Mouse (Mus musculus): ENCODE results near the gene Cops8. TPM values are rescaled to one million over a fixed set of nuclear protein-coding genes. Genes with fewer than 3 reads are reported as not detected.
A peak's percentile ranks its signal among the peaks of the same experiment; 100 is the strongest.

Cops8 gene
- polyA plus RNA-seq, 1 experiment from 2014 or later, result 126 TPM

DNA sequence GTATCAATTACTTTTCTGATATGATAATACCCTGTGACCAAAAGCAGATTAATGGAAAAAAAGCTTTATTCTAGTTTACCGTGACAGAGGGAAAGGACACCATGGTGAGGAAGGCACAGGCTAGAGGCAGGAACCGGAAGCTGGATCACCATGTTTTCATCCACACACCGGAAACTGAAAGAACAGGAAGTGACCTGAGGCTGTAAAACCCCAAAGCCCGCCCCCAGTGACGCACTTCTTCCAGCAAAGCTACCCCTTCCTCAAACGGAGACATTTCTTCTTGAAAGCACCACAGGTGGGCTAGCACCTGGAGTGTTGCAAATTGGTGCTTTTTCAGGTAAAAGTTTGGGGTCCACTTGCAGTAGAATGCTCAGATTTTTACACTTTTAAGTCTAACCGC, 20.1 kb upstream of the Cops8 start:
- Histone ChIP-seq H3K4me3 (ENCODE audit: low read depth, low read length) (no peak overlapping the region), H3K9me3 (ENCODE audit: control insufficient read depth, low read length) (no peaks in the 10 kb centered on the region), H3K36me3 (ENCODE audit: control insufficient read depth, insufficient read depth, low read length) (no peaks in the 10 kb centered on the region), H3K27ac (ENCODE audit: low read depth, low read length) (no peak overlapping the region), H3K27me3 (replicated peaks; ENCODE audit: control insufficient read depth, insufficient read depth, low read length) (no peaks in the 10 kb centered on the region), H3K4me1 (replicated peaks; ENCODE audit: control insufficient read depth, insufficient read depth, low read length) (no peaks in the 10 kb centered on the region), H3K9ac (ENCODE audit: low read depth, low read length) (no peak overlapping the region), H3K4me2 (no peak overlapping the region)
- 64% methylated on average over 7 of the region's 7 CpGs for WGBS
- ATAC-seq (replicated peaks; ENCODE audit: low FRiP score) (no peak), DNase-seq (ENCODE audit: low spot score) (no peak)

DNA sequence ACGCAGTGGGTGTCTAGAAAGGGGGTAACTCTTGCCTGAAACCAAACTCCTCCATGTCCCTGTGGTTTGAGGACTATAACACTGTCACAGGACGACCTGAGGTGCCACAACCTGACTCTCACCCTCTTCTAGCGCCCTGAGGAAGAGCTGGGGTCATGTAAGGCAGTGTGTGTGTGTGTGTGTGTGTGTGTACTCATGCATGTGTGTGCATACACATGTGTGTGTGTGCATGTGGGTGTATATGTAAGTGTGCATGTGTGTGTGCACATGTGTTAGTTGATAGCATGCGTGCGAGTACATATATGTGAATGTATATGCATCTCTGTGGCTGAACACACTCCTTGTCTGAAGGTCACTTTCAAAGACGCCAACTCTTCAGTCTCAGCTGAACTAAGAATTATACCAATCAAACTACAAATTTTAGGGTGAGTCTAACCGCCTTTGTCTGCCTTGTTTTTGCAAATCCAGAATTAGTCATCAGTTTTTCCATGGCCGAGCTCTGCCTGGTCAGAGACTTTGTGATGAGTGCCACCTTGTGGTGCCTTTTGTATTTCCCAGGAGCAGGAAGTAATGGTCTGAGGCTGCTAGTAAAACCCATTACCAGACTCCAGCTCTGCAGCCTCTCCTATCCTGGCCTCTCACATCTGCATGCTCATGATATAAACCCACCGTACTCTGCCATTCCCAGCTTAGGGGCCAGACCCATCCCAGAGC, 14.6 kb upstream of the Cops8 start:
- no peaks in the 10 kb centered on the region for H3K27me3 ChIP-seq (replicated peaks; ENCODE audit: control insufficient read depth, insufficient read depth, low read length)
- no peak overlapping the region for H3K9ac ChIP-seq (ENCODE audit: low read depth, low read length)
- DNase-seq (ENCODE audit: low spot score) (peak; percentile 53), ATAC-seq (replicated peaks; ENCODE audit: low FRiP score) (no peak)
- 57% methylated on average over 9 of the region's 9 CpGs for WGBS
- H3K27ac ChIP-seq (ENCODE audit: low read depth, low read length), result no peak overlapping the region
- H3K4me2 ChIP-seq, result no peak overlapping the region
- no peak overlapping the region for H3K4me3 ChIP-seq (ENCODE audit: low read depth, low read length)
- H3K36me3 ChIP-seq (ENCODE audit: control insufficient read depth, insufficient read depth, low read length), result no peaks in the 10 kb centered on the region
- no peaks in the 10 kb centered on the region; the same call in 1 of the 2 replicates for H3K4me1 ChIP-seq (replicated peaks; ENCODE audit: control insufficient read depth, insufficient read depth, low read length)
- H3K9me3 ChIP-seq (ENCODE audit: control insufficient read depth, low read length), result no peaks in the 10 kb centered on the region

DNA sequence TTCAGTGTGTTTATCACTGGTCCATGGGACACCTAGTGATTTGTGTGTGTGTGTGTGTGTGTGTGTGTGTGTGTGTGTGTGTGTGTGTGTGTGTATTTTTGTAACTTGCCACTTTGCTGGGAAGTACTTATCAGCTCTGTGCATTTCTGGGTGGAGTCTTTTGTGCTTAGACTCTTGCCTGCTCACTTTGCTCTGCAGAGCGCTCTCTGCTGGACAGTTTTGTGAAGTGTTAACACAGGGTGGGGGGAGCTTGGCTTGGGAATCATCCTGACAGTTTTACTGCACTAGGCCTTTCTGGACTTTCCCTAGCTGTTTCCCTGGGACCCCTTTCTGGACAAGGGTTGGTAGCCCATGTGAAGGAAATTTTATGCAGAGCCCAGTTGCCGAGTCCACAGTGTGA, 12.0 kb upstream of the Cops8 start:
- ATAC-seq (replicated peaks; ENCODE audit: low FRiP score) (peak; percentile 79), DNase-seq (ENCODE audit: low spot score) (peak; percentile 49)
- no peaks in the 10 kb centered on the region for H3K9me3 ChIP-seq (ENCODE audit: control insufficient read depth, low read length)
- no peak overlapping the region for H3K9ac ChIP-seq (ENCODE audit: low read depth, low read length)
- WGBS, result 46% methylated on average over 2 of the region's 2 CpGs
- H3K4me3 ChIP-seq (ENCODE audit: low read depth, low read length), result no peak overlapping the region
- H3K4me1 ChIP-seq (replicated peaks; ENCODE audit: control insufficient read depth, insufficient read depth, low read length), result no peaks in the 10 kb centered on the region; the same call in 1 of the 2 replicates
- H3K4me2 ChIP-seq, result no peak overlapping the region
- H3K36me3 ChIP-seq (ENCODE audit: control insufficient read depth, insufficient read depth, low read length), result no peaks in the 10 kb centered on the region
- no peak overlapping the region for H3K27ac ChIP-seq (ENCODE audit: low read depth, low read length)
- no peaks in the 10 kb centered on the region for H3K27me3 ChIP-seq (replicated peaks; ENCODE audit: control insufficient read depth, insufficient read depth, low read length)

DNA sequence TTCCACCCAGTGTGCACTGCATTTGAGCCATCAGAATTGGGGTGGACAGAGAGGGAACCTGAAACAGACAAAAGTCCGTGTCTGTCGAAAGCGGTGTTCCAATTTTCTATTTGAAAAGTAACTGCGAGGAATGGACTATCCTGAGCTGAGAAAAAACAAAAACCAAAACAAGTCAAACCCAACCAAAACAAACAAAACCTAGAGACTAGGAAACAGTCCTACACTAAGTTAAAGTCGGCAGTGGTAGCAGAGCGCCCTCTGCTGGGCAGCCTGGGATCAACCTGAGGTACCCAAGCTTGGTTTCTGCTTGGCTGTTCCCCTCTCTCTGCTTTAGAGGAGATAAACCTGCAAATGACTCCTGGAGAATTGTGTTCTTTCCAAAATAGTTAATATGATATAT, 10.0 kb upstream of the Cops8 start:
- H3K4me2 ChIP-seq, result no peak overlapping the region
- no peak overlapping the region for H3K27ac ChIP-seq (ENCODE audit: low read depth, low read length)
- no peaks in the 10 kb centered on the region for H3K9me3 ChIP-seq (ENCODE audit: control insufficient read depth, low read length)
- DNase-seq (ENCODE audit: low spot score) (peak; percentile 64), ATAC-seq (replicated peaks; ENCODE audit: low FRiP score) (no peak)
- no peaks in the 10 kb centered on the region for H3K36me3 ChIP-seq (ENCODE audit: control insufficient read depth, insufficient read depth, low read length)
- no peaks in the 10 kb centered on the region; the same call in 1 of the 2 replicates for H3K4me1 ChIP-seq (replicated peaks; ENCODE audit: control insufficient read depth, insufficient read depth, low read length)
- 18% methylated on average over 6 of the region's 6 CpGs for WGBS
- H3K9ac ChIP-seq (ENCODE audit: low read depth, low read length), result no peak overlapping the region
- H3K4me3 ChIP-seq (ENCODE audit: low read depth, low read length), result no peak overlapping the region
- no peaks in the 10 kb centered on the region for H3K27me3 ChIP-seq (replicated peaks; ENCODE audit: control insufficient read depth, insufficient read depth, low read length)

DNA sequence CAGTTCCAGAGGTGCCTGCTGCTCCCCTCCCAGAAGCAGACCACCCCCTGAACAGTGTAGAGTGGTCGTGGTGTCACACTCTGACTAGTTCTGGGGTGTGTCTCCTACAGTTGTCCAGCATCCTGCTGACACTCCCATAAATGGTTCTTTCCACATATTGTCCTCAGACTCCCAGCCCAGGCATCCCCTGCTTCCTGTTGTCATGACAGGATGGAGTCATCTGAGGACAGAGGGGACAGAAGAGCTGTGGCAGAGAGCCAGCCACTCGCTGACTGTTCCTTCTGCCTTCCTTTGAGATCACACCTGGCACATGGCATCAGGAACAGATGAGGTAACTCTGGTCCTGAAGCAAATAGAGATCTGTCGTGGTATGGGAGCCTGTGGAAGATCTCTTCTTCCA, 3.6 kb upstream of the Cops8 start:
- no peaks in the 10 kb centered on the region for H3K9me3 ChIP-seq (ENCODE audit: control insufficient read depth, low read length)
- H3K4me1 ChIP-seq (replicated peaks; ENCODE audit: control insufficient read depth, insufficient read depth, low read length), result peaks cover 2% of the 10 kb centered on the region; the same call in 1 of the 2 replicates
- DNase-seq (ENCODE audit: low spot score) (no peak), ATAC-seq (replicated peaks; ENCODE audit: low FRiP score) (no peak)
- H3K9ac ChIP-seq (ENCODE audit: low read depth, low read length), result no peak overlapping the region
- WGBS, result 40% methylated on average over 3 of the region's 3 CpGs
- H3K4me2 ChIP-seq, result no peak overlapping the region
- H3K27me3 ChIP-seq (replicated peaks; ENCODE audit: control insufficient read depth, insufficient read depth, low read length), result no peaks in the 10 kb centered on the region
- no peak overlapping the region for H3K4me3 ChIP-seq (ENCODE audit: low read depth, low read length)
- H3K27ac ChIP-seq (ENCODE audit: low read depth, low read length), result no peak overlapping the region
- H3K36me3 ChIP-seq (ENCODE audit: control insufficient read depth, insufficient read depth, low read length), result no peaks in the 10 kb centered on the region

DNA sequence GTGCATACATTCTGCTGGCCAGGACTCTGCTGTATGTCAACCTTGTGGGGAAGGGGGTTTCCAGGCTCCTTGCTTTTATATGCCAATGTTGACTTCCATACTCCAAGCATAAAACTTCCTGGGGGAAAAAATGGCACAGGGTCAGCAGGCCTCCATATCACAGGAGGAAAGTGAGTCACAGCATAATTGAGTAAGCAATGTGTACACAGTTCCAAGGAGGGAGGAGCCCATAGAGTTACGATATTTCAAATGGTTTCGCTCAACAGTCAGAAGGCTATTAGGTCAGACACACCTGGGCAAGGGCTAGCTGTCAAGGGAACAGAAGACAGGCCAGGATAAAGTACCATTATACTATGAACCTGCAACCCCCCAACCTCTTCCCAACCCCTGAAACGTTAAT, 1.7 kb upstream of the Cops8 start:
- H3K27me3 ChIP-seq (replicated peaks; ENCODE audit: control insufficient read depth, insufficient read depth, low read length), result no peaks in the 10 kb centered on the region
- H3K4me1 ChIP-seq (replicated peaks; ENCODE audit: control insufficient read depth, insufficient read depth, low read length), result peaks cover 7% of the 10 kb centered on the region; the same call in 1 of the 2 replicates
- H3K4me2 ChIP-seq, result no peak overlapping the region
- no peak overlapping the region for H3K4me3 ChIP-seq (ENCODE audit: low read depth, low read length)
- no peak overlapping the region for H3K27ac ChIP-seq (ENCODE audit: low read depth, low read length)
- ATAC-seq (replicated peaks; ENCODE audit: low FRiP score), result no peak
- WGBS, result 75% methylated on average over 3 of the region's 3 CpGs
- DNase-seq (ENCODE audit: low spot score), result no peak
- 0 out of 2 replicates have a peak, but pooled peaks cover 2% of the 10 kb centered on the region for H3K36me3 ChIP-seq (ENCODE audit: control insufficient read depth, insufficient read depth, low read length)
- no peaks in the 10 kb centered on the region for H3K9me3 ChIP-seq (ENCODE audit: control insufficient read depth, low read length)
- H3K9ac ChIP-seq (ENCODE audit: low read depth, low read length), result no peak overlapping the region

DNA sequence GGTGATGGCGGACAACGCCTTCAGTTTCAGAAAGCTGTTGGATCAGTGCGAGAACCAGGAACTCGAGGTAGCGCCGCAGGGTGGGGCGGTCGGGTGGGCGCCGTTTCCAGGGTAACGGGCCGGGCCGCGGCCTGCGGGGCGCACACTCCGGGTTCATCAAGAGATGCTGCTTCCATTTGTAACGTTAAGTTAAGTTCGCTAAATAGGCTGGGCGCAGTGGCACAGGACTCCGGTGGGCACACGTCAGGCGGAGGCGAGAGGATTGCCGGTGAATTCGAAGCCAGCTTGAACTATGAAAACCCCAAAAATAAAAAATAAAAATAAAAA, 743 bp downstream of the Cops8 start:
- Histone ChIP-seq H3K9me3 (ENCODE audit: control insufficient read depth, low read length) (no peaks in the 10 kb centered on the region), H3K9ac (ENCODE audit: low read depth, low read length) (peak overlapping the region; percentile 93), H3K4me3 (ENCODE audit: low read depth, low read length) (peak overlapping the region; percentile 94), H3K27me3 (replicated peaks; ENCODE audit: control insufficient read depth, insufficient read depth, low read length) (no peaks in the 10 kb centered on the region), H3K4me2 (peak overlapping the region; percentile 81), H3K4me1 (replicated peaks; ENCODE audit: control insufficient read depth, insufficient read depth, low read length) (peaks cover 7% of the 10 kb centered on the region; the same call in 1 of the 2 replicates), H3K27ac (ENCODE audit: low read depth, low read length) (peak overlapping the region; percentile 52; the same call in 1 of the 2 replicates), H3K36me3 (ENCODE audit: control insufficient read depth, insufficient read depth, low read length) (peaks cover 21% of the 10 kb centered on the region; the same call in 1 of the 2 replicates)
- peak; percentile 64 for ATAC-seq (replicated peaks; ENCODE audit: low FRiP score)
- no peak for DNase-seq (ENCODE audit: low spot score)
- WGBS, result 1% methylated on average over 26 of the region's 26 CpGs

DNA sequence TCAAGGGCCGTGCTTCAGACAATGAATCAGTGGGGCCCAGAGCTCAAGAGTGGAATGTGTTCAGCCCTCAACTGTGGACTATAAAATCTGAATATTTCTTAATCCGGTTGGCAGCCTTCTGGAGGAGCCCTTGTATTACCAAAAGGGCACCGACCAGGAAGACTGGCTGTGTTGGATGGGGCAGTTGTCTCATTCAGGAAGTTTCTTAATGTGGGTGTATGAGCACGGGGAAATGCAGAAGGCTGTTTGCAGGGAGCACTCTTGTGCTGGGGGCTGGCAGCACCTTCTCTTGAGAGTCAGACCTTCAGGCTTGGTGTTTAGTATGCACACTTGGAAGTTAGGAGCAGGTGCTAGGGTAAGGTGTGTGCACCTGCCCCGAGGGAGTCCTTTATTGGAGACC, 6.6 kb downstream of the Cops8 start:
- 92% methylated on average over 5 of the region's 5 CpGs for WGBS
- H3K9ac ChIP-seq (ENCODE audit: low read depth, low read length), result no peak overlapping the region

DNA sequence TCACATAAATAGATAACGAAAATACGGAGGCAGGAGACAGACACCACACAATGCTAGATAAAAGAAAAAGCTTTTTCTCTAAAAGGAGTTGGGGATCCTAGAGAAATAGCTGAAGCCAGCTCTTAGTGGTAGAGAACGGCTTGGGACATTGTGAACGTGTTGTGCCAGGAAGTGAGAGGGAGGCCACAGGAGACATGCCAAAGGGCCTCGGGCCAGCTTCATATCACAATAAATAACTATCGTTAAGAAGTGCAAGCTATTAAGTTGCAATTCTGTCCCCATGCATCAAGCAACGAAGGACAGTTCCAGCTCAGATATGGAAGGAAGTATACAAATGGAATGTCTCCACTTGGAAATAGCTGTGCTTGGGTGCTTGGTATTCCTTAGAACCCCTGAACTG, 14.5 kb downstream of the Cops8 start:
- Histone ChIP-seq H3K4me1 (replicated peaks; ENCODE audit: control insufficient read depth, insufficient read depth, low read length) (no peaks in the 10 kb centered on the region), H3K9me3 (ENCODE audit: control insufficient read depth, low read length) (no peaks in the 10 kb centered on the region), H3K27me3 (replicated peaks; ENCODE audit: control insufficient read depth, insufficient read depth, low read length) (no peaks in the 10 kb centered on the region), H3K9ac (ENCODE audit: low read depth, low read length) (no peak overlapping the region), H3K36me3 (ENCODE audit: control insufficient read depth, insufficient read depth, low read length) (peaks cover 5% of the 10 kb centered on the region), H3K4me3 (ENCODE audit: low read depth, low read length) (no peak overlapping the region), H3K4me2 (no peak overlapping the region), H3K27ac (ENCODE audit: low read depth, low read length) (no peak overlapping the region)
- WGBS, result 86% methylated on average over 7 of the region's 7 CpGs
- DNase-seq (ENCODE audit: low spot score) (no peak), ATAC-seq (replicated peaks; ENCODE audit: low FRiP score) (no peak)

More for the DNA sequence above, 6.6 kb downstream of the Cops8 start:
- no peaks in the 10 kb centered on the region for H3K27me3 ChIP-seq (replicated peaks; ENCODE audit: control insufficient read depth, insufficient read depth, low read length)
- no peak for DNase-seq (ENCODE audit: low spot score)
- no peak overlapping the region for H3K4me2 ChIP-seq
- H3K36me3 ChIP-seq (ENCODE audit: control insufficient read depth, insufficient read depth, low read length), result peaks cover 63% of the 10 kb centered on the region
- H3K27ac ChIP-seq (ENCODE audit: low read depth, low read length), result no peak overlapping the region
- no peaks in the 10 kb centered on the region for H3K9me3 ChIP-seq (ENCODE audit: control insufficient read depth, low read length)
- H3K4me3 ChIP-seq (ENCODE audit: low read depth, low read length), result no peak overlapping the region
- no peak for ATAC-seq (replicated peaks; ENCODE audit: low FRiP score)
- H3K4me1 ChIP-seq (replicated peaks; ENCODE audit: control insufficient read depth, insufficient read depth, low read length), result 0 out of 2 replicates have a peak, but pooled peaks cover 4% of the 10 kb centered on the region

Data from liver, embryonic 11.5 days (tissue).